Mouse (Mus musculus) liver, embryonic 11.5 days (tissue): ENCODE measurements around the gene Vps11. TPM values are rescaled to one million over a fixed set of nuclear protein-coding genes. Genes with fewer than 3 reads are reported as not detected.
"Not testable (repeated sequence)": the region's sequence is repeated elsewhere in the genome, so short reads cannot be mapped to it uniquely, and the experiment has no call there.

Source experiments
- ATAC-seq: fragments of 200-750 bp; cut with Nextera tagmentation; replicated peaks from 2 replicates; pipeline ENCODE4 v1.8.0; 2017; ENCODE audit warnings: moderate number of reproducible peaks, mild to moderate bottlenecking, moderate TSS enrichment, moderate library complexity; ENCODE audit not compliant: low FRiP score
- DNase-seq: peaks from one replicate; pipeline ENCODE4 v3.0.0-alpha.2; 2017; ENCODE audit warnings: low spot score
- H3K27ac ChIP-seq: fragments of 300-500 bp; sonication (generic); 2 replicates; pipeline ENCODE4 v1.5.1; 2014; ENCODE audit warnings: mild to moderate bottlenecking, low read depth, low read length, control low read depth
- H3K27me3 ChIP-seq: fragments of 300-500 bp; sonication (generic); replicated peaks from 2 replicates; pipeline ENCODE4 v1.6.1; 2014; ENCODE audit warnings: low read length, mixed read lengths; ENCODE audit not compliant: control insufficient read depth, insufficient read depth
- H3K36me3 ChIP-seq: fragments of 300-500 bp; sonication (generic); 2 replicates; pipeline ENCODE4 v1.6.1; 2014; ENCODE audit warnings: mild to moderate bottlenecking, low read length, moderate library complexity, mixed read lengths; ENCODE audit not compliant: control insufficient read depth, insufficient read depth
- H3K4me1 ChIP-seq: fragments of 300-500 bp; sonication (generic); replicated peaks from 2 replicates; pipeline ENCODE4 v1.6.1; 2014; ENCODE audit warnings: low read length, mixed read lengths; ENCODE audit not compliant: control insufficient read depth, insufficient read depth
- H3K4me2 ChIP-seq: fragments of 300-500 bp; sonication (generic); 2 replicates; pipeline ENCODE4 v1.6.1; 2014; ENCODE audit warnings: mild to moderate bottlenecking, control low read depth, moderate library complexity
- H3K4me3 ChIP-seq: fragments of 300-500 bp; sonication (generic); 2 replicates; pipeline ENCODE4 v1.5.1; 2014; ENCODE audit warnings: low read depth, low read length, control low read depth
- H3K9ac ChIP-seq: fragments of 300-500 bp; sonication (generic); 2 replicates; pipeline ENCODE4 v1.6.1; 2014; ENCODE audit warnings: low read depth, low read length, control low read depth
- H3K9me3 ChIP-seq: fragments of 300-500 bp; sonication (generic); 2 replicates; pipeline ENCODE4 v1.6.1; 2016; ENCODE audit warnings: low read length, inconsistent platforms, mixed read lengths; ENCODE audit not compliant: control insufficient read depth
- WGBS: fragments of 180-500 bp; shearing (Covaris S2); extraction: QIAGEN DNeasy Blood & Tissue Kit; methylation state at CpG from one replicate; pipeline ENCODE4 v1.1.7; 2014; 5-methylcytosine and 5-hydroxymethylcytosine counted together
- polyA plus RNA-seq: library from polyadenylated mRNA; unstranded; fragments of >200 nt; fragmentation: Nextera tagmentation; extraction: Ambion mirVana; gene quantifications from 2 replicates; pipeline ENCODE4 v1.2.1, GENCODE M21; 2014

Vps11 gene
- polyA plus RNA-seq, 1 experiment from 2014 or later: 25.2 TPM

- Histone ChIP-seq H3K27me3 (no peaks in the 10 kb centered on the region), H3K4me1 (peaks cover 19% of the 10 kb centered on the region), H3K36me3 (peaks cover 16% of the 10 kb centered on the region), H3K27ac (no peak overlapping the region), H3K9me3 (no peaks in the 10 kb centered on the region), H3K4me3 (no peak overlapping the region), H3K9ac (no peak overlapping the region), H3K4me2 (no peak overlapping the region)
- 79% methylated on average over 19 of the region's 19 CpGs for WGBS
- DNase-seq: no peak
- no peak for ATAC-seq
Observed at GRCm38 (mm10) chr9:44313476-44314256, 47.8 kb downstream of the Vps11 start.

- 0 out of 2 replicates have a peak overlapping the region, but pooled peaks have one; percentile 7 for H3K9ac ChIP-seq
- H3K4me1 ChIP-seq: peaks cover 9% of the 10 kb centered on the region
- peak overlapping the region; percentile 39 for H3K4me2 ChIP-seq
- no peak for ATAC-seq
- no peak overlapping the region for H3K4me3 ChIP-seq
- H3K9me3 ChIP-seq: no peaks in the 10 kb centered on the region
- no peak for DNase-seq
- no peaks in the 10 kb centered on the region for H3K27me3 ChIP-seq
- 28% methylated on average over 27 of the region's 27 CpGs for WGBS
- peaks cover 16% of the 10 kb centered on the region for H3K36me3 ChIP-seq
- no peak overlapping the region for H3K27ac ChIP-seq
Observed at GRCm38 (mm10) chr9:44311136-44312134, 50.0 kb downstream of the Vps11 start.

- no peaks in the 10 kb centered on the region for H3K9me3 ChIP-seq
- H3K9ac ChIP-seq: no peak overlapping the region
- no peaks in the 10 kb centered on the region for H3K27me3 ChIP-seq
- WGBS: 35% methylated on average over 10 of the region's 10 CpGs
- H3K27ac ChIP-seq: no peak overlapping the region
- DNase-seq (no peak), ATAC-seq (no peak)
- peak overlapping the region; percentile 39 for H3K4me2 ChIP-seq
- no peak overlapping the region for H3K4me3 ChIP-seq
- peaks cover 9% of the 10 kb centered on the region for H3K4me1 ChIP-seq
- H3K36me3 ChIP-seq: peaks cover 13% of the 10 kb centered on the region
Observed at GRCm38 (mm10) chr9:44310750-44311135, 50.7 kb downstream of the Vps11 start.

- WGBS: 59% methylated on average over 3 of the region's 3 CpGs
- no peak overlapping the region for H3K9ac ChIP-seq
- no peak for ATAC-seq
Observed at GRCm38 (mm10) chr9:44309756-44310155, 51.7 kb downstream of the Vps11 start.

GRCm38 (mm10) chr9:44307248-44307647 is 54.2 kb downstream of the Vps11 start:
- H3K9ac ChIP-seq: no peak overlapping the region
- H3K27ac ChIP-seq: no peak overlapping the region
- H3K36me3 ChIP-seq: peaks cover 9% of the 10 kb centered on the region
- no peak overlapping the region for H3K4me2 ChIP-seq
- no peak for DNase-seq
- no peak for ATAC-seq
- H3K27me3 ChIP-seq: no peaks in the 10 kb centered on the region
- no peak overlapping the region for H3K4me3 ChIP-seq
- H3K4me1 ChIP-seq: peaks cover 13% of the 10 kb centered on the region
- WGBS: 78% methylated on average over 2 of the region's 2 CpGs
- H3K9me3 ChIP-seq: no peaks in the 10 kb centered on the region

More at GRCm38 (mm10) chr9:44309756-44310155, 51.7 kb downstream of the Vps11 start:
- no peaks in the 10 kb centered on the region for H3K9me3 ChIP-seq
- DNase-seq: no peak
- H3K27ac ChIP-seq: no peak overlapping the region
- no peaks in the 10 kb centered on the region for H3K27me3 ChIP-seq
- no peak overlapping the region for H3K4me3 ChIP-seq
- H3K4me1 ChIP-seq: peaks cover 9% of the 10 kb centered on the region
- peaks cover 5% of the 10 kb centered on the region for H3K36me3 ChIP-seq
- no peak overlapping the region for H3K4me2 ChIP-seq

- Histone ChIP-seq H3K4me2 (no peak overlapping the region), H3K4me3 (no peak overlapping the region), H3K4me1 (peaks cover 11% of the 10 kb centered on the region), H3K27ac (no peak overlapping the region), H3K36me3 (peaks cover 10% of the 10 kb centered on the region), H3K9me3 (no peaks in the 10 kb centered on the region), H3K9ac (no peak overlapping the region), H3K27me3 (no peaks in the 10 kb centered on the region)
- WGBS: 83% methylated on average over 6 of the region's 6 CpGs
- no peak for ATAC-seq
- no peak for DNase-seq
Observed at GRCm38 (mm10) chr9:44306532-44306931, 54.9 kb downstream of the Vps11 start.

GRCm38 (mm10) chr9:44305466-44306079 is 55.9 kb downstream of the Vps11 start, which contains the start of gene Hinfp:
Gene Hinfp, minus strand, starts transcription at chr9:44305671.
- Histone ChIP-seq H3K4me2 (peak within 1 kb of the TSS; percentile 73), H3K4me3 (peak within 1 kb of the TSS; percentile 98), H3K4me1 (peaks cover 5% of the 10 kb centered on the region), H3K27me3 (no peaks in the 10 kb centered on the region), H3K9ac (peak within 1 kb of the TSS; percentile 93), H3K9me3 (no peaks in the 10 kb centered on the region), H3K27ac (peak within 1 kb of the TSS; percentile 84), H3K36me3 (peaks cover 13% of the 10 kb centered on the region)
- DNase-seq: peak; percentile 97
- peak; percentile 99 for ATAC-seq
- WGBS: under 1% methylated on average over 54 of the region's 54 CpGs

GRCm38 (mm10) chr9:44300001-44300400 is 61.5 kb downstream of the Vps11 start:
- not testable (repeated sequence) for H3K9ac ChIP-seq, H3K4me1 ChIP-seq, H3K9me3 ChIP-seq, H3K27me3 ChIP-seq, H3K4me3 ChIP-seq, H3K4me2 ChIP-seq, DNase-seq, ATAC-seq, H3K27ac ChIP-seq
- WGBS: 89% methylated on average over 3 of the region's 3 CpGs
- H3K36me3 ChIP-seq: peaks cover 52% of the 10 kb centered on the region
